Mouse (Mus musculus) adipose tissue, adult 10 weeks (tissue): Measurements from ENCODE around the gene Grk5. TPM values are rescaled to one million over a fixed set of nuclear protein-coding genes. Genes with fewer than 3 reads are reported as not detected.

Source experiments
- polyA plus RNA-seq: library from polyadenylated mRNA; stranded (reverse); fragments of 350-450 nt; fragmentation: Illumina TruSeq; extraction: RNeasy Lipid Tissue Mini Kit (QIAGEN cat#74804); gene quantifications from one replicate; pipeline ENCODE4 v1.2.3, GENCODE M21; 2014; ENCODE audit warnings: low read depth, low replicate concordance

Gene Grk5
- polyA plus RNA-seq = 17.3 TPM

GRCm38 (mm10) chr19:60889714-60890315 lies at the start of gene Grk5:
TSS of gene Grk5 (plus strand) at chr19:60889749.

DNA sequence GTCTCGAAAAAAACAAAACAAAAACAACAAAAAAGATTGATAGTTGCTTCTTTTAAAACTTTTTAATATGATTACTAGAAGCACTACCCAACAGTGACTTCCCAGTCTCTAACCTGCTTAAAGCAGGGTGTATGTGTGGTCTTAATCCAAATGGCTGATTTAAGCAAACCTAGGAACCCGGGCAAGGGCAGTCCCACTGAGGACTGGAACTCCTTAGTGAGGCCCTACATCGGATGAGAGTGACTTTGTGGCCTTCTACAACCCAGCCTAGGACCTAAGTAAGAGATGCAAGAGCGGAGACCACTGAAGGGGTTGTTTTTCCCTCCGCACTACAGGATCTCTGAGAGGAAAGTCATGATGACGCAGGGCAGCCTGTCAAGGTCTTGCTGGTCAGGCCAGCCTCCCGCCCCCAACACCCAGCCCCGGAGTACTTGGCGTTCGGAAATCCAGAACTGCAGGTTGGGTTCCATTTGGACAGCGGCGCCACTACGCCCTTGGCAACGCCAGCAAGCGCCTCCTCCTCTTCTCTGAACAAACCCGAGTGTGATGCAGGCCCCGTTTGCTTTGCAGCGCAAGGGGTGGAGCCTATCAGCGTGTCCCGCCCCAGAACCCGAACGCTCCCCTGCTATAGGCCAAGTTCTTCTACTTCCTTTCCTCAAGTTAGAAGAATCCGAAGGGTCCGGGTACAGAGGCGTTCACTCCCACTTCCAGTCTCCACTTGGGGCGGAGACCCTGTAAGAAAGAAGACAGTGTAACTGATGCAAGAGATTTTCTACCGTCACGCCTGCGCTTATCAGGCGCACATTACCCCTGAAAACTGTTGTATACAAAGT lies 28.5 kb upstream of the Grk5 start, which contains the start of gene Sfxn4:
Gene Sfxn4, minus strand, starts transcription at position 612 of the 833 bp plus-strand sequence.

GRCm38 (mm10) chr19:60874064-60874694 lies 15.4 kb upstream of the Grk5 start, which contains the start of gene Prdx3:
TSS of gene Prdx3 (minus strand) at chr19:60874556.

GRCm38 (mm10) chr19:61140342-61141206 lies 251.0 kb downstream of the Grk5 start, which contains the start of gene Zfp950:
TSS of gene Zfp950 (minus strand) at chr19:61140840.

Other genes starting within 250 kb of the Grk5 start
- 0.34 TPM for gene Nanos1, start 133.8 kb upstream of the Grk5 start, polyA plus RNA-seq
- gene Eif3a, start 99.1 kb upstream of the Grk5 start, polyA plus RNA-seq = 122 TPM
- 29.0 TPM for gene Fam45a, start 78.2 kb upstream of the Grk5 start, polyA plus RNA-seq
- gene Sfxn4, start 28.3 kb upstream of the Grk5 start, polyA plus RNA-seq = 6.5 TPM
- gene Prdx3, start 15.2 kb upstream of the Grk5 start, polyA plus RNA-seq = 142 TPM